Mouse (Mus musculus) olfactory bulb, adult 2 months (tissue): ENCODE data around the gene Gm20696. TPM values are rescaled to one million over a fixed set of nuclear protein-coding genes. Genes with fewer than 3 reads are reported as not detected.

Experiments
- H3K27ac ChIP-seq: fragments of 200-500 bp; 2 replicates; pipeline ENCODE4 v1.5.1; 2012; ENCODE audit warnings: low read depth, low read length; ENCODE audit not compliant: insufficient read depth
- H3K4me1 ChIP-seq: fragments of 200-500 bp; 2 replicates; pipeline ENCODE4 v1.6.1; 2012; ENCODE audit warnings: low read length; ENCODE audit not compliant: control insufficient read depth, insufficient read depth
- H3K4me3 ChIP-seq: fragments of 200-500 bp; 2 replicates; pipeline ENCODE4 v1.5.1; 2012; ENCODE audit warnings: mild to moderate bottlenecking, low read depth, low read length, moderate library complexity; ENCODE audit not compliant: insufficient read depth
- CTCF ChIP-seq: fragments of 200-500 bp; IDR thresholded peaks from 2 replicates; pipeline ENCODE4 v1.5.1; 2012; ENCODE audit warnings: low read depth, mild to moderate bottlenecking, low read length, moderate library complexity; ENCODE audit not compliant: insufficient read depth
- POLR2A ChIP-seq: fragments of 200-500 bp; IDR thresholded peaks from 2 replicates; pipeline ENCODE4 v1.6.1; 2012; ENCODE audit warnings: mild to moderate bottlenecking, low read depth, low read length, moderate library complexity; ENCODE audit not compliant: insufficient read depth
- WGBS: fragments of 180-500 bp; shearing (Covaris S2); methylation state at CpG from one replicate; pipeline ENCODE4 v1.1.7; 2018; 5-methylcytosine and 5-hydroxymethylcytosine counted together
- polyA plus RNA-seq: library from polyadenylated mRNA; stranded (reverse); fragments of >200 nt; gene quantifications from 2 replicates; pipeline ENCODE4 v1.2.4, GENCODE M21; 2012; ENCODE audit warnings: low replicate concordance; ENCODE audit not compliant: missing spikeins, insufficient read depth, insufficient read length

The Gm20696 gene
- polyA plus RNA-seq, 1 experiment, result not detected

DNA sequence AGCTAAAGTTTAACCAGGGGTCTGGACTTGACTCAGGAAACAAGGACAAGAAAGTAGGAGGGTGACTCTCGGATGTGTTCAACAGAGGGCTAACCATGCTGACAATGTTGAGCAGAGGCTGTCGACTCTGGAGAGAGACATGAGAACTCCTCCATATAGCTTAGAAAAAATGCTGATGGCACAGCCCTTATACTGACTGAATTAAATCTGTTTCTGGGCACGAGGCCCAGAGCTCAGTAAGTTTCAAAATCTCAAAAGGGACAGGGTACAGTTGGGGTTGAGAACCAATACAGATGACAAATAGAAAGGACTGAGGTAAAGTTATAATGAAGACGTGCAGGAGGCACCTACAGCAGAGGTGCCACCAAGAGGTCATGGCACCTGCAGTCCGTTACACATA lies 386.0 kb downstream of the Gm20696 start:
- TF ChIP-seq POLR2A, result no peak
- TF ChIP-seq CTCF, result no peak
- Histone ChIP-seq H3K4me1 (no peaks in the 10 kb centered on the region), H3K4me3 (no peak overlapping the region), H3K27ac (no peak overlapping the region)
- 73% methylated on average over 5 of the region's 5 CpGs for WGBS

DNA sequence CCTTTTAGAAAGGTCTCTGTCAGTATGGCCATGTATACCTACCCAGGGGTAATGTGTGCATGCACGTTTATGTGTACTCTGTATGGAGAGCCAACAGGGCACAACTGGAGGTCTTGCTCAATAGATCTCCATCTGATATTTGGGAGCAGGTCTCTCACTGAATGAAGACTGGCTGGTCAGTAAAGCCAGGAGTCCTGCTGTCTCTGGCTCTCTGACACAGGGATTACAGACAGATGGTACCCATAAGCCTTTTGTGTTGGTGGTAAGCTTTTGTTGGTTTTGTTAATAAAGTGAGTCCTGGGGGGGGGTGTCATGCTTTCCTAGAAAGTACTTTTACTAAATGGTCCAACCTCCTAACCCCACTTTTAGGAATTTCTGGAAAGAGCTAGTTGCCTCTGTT lies 389.3 kb downstream of the Gm20696 start:
- 100% methylated on average over 1 of the region's 1 CpGs for WGBS

DNA sequence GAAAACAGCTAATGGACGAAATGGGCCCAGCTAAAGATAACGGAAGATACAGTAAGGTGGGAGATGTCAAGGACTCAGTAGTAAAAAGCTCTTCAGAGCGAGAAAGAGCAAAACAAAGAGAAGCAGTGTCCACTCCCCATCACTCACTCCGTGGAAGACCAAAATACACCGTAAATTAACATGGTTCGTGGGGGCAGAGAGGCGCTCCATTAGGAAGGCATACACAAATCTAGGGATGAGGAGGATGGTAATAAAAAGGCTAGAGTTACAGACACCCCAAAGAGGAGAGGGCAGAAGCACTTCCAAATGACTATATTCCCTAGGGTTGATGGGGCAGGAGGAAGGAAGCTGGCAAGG lies 390.3 kb downstream of the Gm20696 start:
- no peak overlapping the region for H3K27ac ChIP-seq
- TF ChIP-seq POLR2A (no peak), CTCF (no peak)
- no peak overlapping the region for H3K4me3 ChIP-seq
- H3K4me1 ChIP-seq, result no peaks in the 10 kb centered on the region
- whole genome bisulfite sequencing, result 91% methylated on average over 7 of the region's 7 CpGs

More for the DNA sequence above, 389.3 kb downstream of the Gm20696 start:
- Histone ChIP-seq H3K4me3 (no peak overlapping the region), H3K4me1 (no peaks in the 10 kb centered on the region), H3K27ac (no peak overlapping the region)
- TF ChIP-seq CTCF, result no peak
- no peak for TF ChIP-seq POLR2A

DNA sequence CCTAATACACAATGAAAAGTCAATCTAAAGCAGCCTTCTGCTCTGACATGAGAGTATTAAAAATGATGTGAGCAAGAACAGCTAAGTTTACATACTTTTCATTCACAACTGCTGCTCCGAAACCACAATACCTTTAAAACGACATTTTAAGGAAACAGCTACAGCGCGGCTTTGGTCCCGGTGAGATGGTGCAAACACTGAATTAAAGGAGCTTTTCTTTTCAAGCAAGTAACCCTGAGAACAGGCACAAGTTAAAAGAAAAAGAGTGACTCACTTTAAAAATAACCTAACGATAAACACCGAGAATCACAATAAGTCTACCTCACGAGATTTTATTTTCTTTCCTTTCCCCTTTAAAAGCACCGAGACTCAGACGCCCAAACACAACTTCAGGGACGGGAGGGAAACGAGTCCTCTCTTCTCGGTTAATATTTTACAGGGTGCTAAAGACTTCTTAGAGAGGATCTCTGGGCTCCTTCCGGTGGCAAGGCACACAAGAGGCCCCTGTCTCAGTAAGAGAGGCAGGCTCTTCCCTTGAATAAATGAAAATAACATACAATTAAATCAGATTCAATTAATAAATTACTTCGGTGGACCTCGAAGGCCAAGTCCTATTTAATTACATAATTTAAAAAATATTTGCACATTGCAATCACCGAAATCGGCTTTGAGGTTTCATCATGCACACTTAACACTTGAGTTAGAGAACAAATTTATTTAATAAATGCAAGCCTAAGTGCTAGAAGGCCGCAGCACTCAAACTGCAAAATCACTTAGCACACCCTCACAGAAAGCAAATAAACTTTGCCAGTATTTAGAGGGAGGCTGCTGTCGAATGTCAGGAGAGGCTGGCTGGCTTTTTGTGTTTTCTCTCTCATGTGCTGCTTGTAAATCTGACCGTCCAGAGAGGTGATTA lies 391.0 kb downstream of the Gm20696 start:
- WGBS, result 59% methylated on average over 21 of the region's 21 CpGs
- Histone ChIP-seq H3K4me3 (no peak overlapping the region), H3K4me1 (no peaks in the 10 kb centered on the region), H3K27ac (no peak overlapping the region)
- TF ChIP-seq POLR2A, result no peak

DNA sequence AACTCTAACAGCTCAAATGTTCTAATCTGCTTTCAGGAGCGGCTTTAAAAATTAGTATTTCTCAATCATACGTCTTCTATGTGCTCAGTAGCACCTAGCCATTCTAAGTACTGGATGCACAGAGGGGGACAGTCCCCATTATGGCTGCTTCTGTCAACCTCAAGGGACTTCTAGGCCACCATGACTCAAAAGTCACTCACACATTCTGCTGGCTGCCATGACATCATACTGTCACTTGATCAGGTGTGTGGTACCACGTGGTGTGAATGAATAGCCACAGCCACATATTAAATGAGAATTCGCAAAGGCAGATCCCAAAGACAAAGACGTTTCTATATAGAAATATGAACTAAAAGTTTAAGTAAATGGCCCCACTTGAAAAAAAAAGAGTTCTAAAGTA lies 391.9 kb downstream of the Gm20696 start:
- Histone ChIP-seq H3K4me3 (no peak overlapping the region), H3K27ac (no peak overlapping the region), H3K4me1 (no peaks in the 10 kb centered on the region)
- 94% methylated on average over 5 of the region's 5 CpGs for WGBS
- no peak for TF ChIP-seq POLR2A
- no peak for TF ChIP-seq CTCF

DNA sequence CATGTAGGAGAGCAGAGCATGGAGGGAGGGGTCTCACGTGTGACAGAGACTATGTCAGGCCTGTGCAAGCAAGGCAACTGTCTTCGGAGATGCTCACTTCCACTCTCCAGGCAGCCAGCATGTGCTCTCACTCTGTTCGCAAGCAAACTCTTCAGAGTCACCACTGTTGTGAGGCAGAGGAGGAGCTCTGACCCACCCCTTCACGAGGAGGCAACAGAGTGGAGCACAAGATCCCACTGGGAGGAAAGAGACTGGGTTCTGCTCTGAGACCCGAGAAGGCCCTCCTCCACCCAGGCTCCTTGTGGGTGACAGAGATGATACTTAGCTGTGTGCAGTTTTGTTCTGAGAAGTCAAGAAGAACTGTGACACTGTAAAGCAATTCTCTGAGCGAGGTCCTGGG lies 392.4 kb downstream of the Gm20696 start:
- Histone ChIP-seq H3K4me1 (no peaks in the 10 kb centered on the region), H3K27ac (no peak overlapping the region), H3K4me3 (no peak overlapping the region)
- WGBS, result 88% methylated on average over 6 of the region's 6 CpGs
- TF ChIP-seq CTCF (no peak), POLR2A (no peak)

DNA sequence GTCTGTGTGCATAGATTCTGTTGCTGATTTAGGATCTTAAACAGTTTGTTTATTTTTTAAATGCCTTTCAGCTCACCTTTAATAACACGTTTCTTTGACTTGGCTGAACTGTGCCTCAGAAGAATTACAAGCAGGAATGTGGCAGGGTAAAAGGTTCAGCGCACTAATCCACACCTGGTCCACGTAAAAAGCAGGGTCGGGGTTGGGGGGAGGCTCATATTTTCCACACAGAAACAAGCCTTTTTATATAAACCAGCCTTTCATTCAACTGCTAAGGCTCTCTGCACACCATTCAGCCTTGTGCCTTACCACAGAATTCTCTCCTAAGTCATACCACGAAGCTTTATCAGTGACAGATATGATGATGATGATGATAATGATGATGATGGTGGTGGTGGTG lies 393.4 kb downstream of the Gm20696 start:
- no peak for TF ChIP-seq POLR2A
- no peak for TF ChIP-seq CTCF
- Histone ChIP-seq H3K4me1 (no peaks in the 10 kb centered on the region), H3K27ac (no peak overlapping the region), H3K4me3 (no peak overlapping the region)
- WGBS, result 92% methylated on average over 5 of the region's 5 CpGs

DNA sequence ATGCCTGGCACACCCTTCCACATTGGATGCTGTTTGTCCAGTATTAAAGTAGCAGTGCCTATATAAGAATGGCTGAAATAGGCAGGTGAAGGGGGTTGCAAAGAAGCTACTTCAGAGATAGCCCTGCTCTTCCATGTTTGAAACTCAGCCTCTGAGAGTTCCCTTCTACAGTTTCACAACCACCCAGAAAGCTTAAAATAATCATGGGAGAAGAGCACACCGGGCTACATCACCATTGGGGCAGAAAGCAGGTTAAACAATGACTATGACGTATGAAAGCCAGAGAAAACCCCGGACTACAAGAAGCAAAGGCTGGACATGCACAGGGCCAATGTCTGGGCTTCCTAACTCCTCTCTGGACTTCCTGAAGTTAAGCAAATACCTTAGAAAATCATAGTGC lies 394.4 kb downstream of the Gm20696 start:
- Histone ChIP-seq H3K4me1 (no peaks in the 10 kb centered on the region), H3K27ac (no peak overlapping the region), H3K4me3 (no peak overlapping the region)
- 87% methylated on average over 3 of the region's 3 CpGs for WGBS
- TF ChIP-seq CTCF, result no peak
- no peak for TF ChIP-seq POLR2A

DNA sequence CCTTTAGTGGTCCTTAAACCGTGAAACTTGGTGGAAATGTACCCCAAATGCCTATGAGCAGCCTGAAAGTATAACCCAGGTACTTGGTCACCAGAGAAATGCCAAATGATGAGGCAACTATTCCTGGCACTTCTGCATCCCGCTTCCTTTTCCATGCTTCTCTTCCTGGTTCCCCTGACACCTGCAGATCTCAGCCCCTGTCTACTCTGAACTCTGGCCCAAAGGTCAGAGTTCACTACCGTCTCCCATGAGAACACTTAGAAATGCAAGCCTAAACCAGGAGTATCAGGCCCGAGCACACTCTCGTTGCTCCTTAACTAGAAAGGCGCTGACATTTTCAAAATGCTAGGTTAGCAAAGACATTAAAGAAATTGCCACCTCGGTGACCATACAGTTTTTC lies 394.9 kb downstream of the Gm20696 start:
- WGBS, result 93% methylated on average over 7 of the region's 7 CpGs
- TF ChIP-seq CTCF, result no peak
- TF ChIP-seq POLR2A, result no peak
- no peaks in the 10 kb centered on the region for H3K4me1 ChIP-seq
- H3K4me3 ChIP-seq, result no peak overlapping the region
- no peak overlapping the region for H3K27ac ChIP-seq

DNA sequence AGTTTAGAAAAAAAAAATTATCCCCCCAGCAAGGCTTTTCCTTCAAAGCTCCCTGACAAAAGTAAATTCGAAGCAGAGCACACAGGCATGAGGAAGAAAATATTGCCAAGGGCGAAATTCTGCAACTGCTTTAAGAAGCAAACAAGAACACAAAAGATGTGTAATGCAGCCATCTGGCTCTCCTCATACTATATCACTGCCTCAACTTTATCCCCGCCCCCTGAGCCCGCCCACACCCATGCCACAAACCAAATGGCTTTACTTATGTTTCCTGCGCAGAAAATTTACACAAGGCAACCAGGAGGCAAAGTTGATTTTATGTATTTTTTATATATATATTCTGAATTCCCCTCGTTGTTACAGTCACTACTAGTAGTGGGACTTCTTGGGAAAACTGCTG lies 396.7 kb downstream of the Gm20696 start:
- no peak overlapping the region for H3K27ac ChIP-seq
- no peak for TF ChIP-seq POLR2A
- no peak for TF ChIP-seq CTCF
- 75% methylated on average over 6 of the region's 6 CpGs for WGBS
- H3K4me1 ChIP-seq, result peaks cover 9% of the 10 kb centered on the region
- H3K4me3 ChIP-seq, result no peak overlapping the region
